Mouse (Mus musculus) cerebellum, adult 2 months (tissue): ENCODE results near the gene Sucla2.

Experiments
- CTCF ChIP-seq: fragments of 200-500 bp; IDR thresholded peaks from 2 replicates; pipeline ENCODE4 v1.5.1; 2011; ENCODE audit warnings: low read depth, mild to moderate bottlenecking, control low read depth, low read length, moderate library complexity, borderline replicate concordance; ENCODE audit not compliant: insufficient read depth
- POLR2A ChIP-seq: fragments of 200-500 bp; IDR thresholded peaks from 2 replicates; pipeline ENCODE4 v1.6.1; 2011; ENCODE audit warnings: low read length, control low read depth, borderline replicate concordance; ENCODE audit not compliant: insufficient read depth

- no peak for TF ChIP-seq POLR2A
- no peak for TF ChIP-seq CTCF
These were observed 983 bp upstream of the Sucla2 start for GRCm38 (mm10) chr14:73524136-73524535.
